Mouse (Mus musculus): Measurements from ENCODE around the gene Rnf40.
"Not testable (repeated sequence)": the region's sequence is repeated elsewhere in the genome, so short reads cannot be mapped to it uniquely, and the experiment has no call there.

Rnf40 gene

GRCm38 (mm10) chr7:127647576-127647975 lies 59.0 kb downstream of the Rnf40 start:
- not testable (repeated sequence) for DNase-seq (ENCODE audit: extremely low read depth, insufficient read length, low spot score)

GRCm38 (mm10) chr7:127648516-127649201 lies 60.1 kb downstream of the Rnf40 start:
- no peak for DNase-seq (ENCODE audit: extremely low read depth, insufficient read length, low spot score)

- no peak for DNase-seq (ENCODE audit: extremely low read depth, insufficient read length, low spot score)
Observed at GRCm38 (mm10) chr7:127649206-127649605, 60.6 kb downstream of the Rnf40 start.

GRCm38 (mm10) chr7:127651624-127652023 lies 63.1 kb downstream of the Rnf40 start:
- no peak for DNase-seq (ENCODE audit: extremely low read depth, insufficient read length, low spot score)

GRCm38 (mm10) chr7:127652050-127652449 lies 63.5 kb downstream of the Rnf40 start:
- DNase-seq (ENCODE audit: extremely low read depth, insufficient read length, low spot score), result no peak

GRCm38 (mm10) chr7:127654318-127654717 lies 65.8 kb downstream of the Rnf40 start:
- DNase-seq (ENCODE audit: extremely low read depth, insufficient read length, low spot score), result no peak

Data from 3134 (cell line).